Mouse (Mus musculus): ENCODE measurements around the gene Kpna7. TPM values are rescaled to one million over a fixed set of nuclear protein-coding genes. Genes with fewer than 3 reads are reported as not detected.
"Not testable (repeated sequence)": the region's sequence is repeated elsewhere in the genome, so short reads cannot be mapped to it uniquely, and the experiment has no call there.

The Kpna7 gene
- polyA plus RNA-seq, 1 experiment from 2014 or later, result not detected

DNA sequence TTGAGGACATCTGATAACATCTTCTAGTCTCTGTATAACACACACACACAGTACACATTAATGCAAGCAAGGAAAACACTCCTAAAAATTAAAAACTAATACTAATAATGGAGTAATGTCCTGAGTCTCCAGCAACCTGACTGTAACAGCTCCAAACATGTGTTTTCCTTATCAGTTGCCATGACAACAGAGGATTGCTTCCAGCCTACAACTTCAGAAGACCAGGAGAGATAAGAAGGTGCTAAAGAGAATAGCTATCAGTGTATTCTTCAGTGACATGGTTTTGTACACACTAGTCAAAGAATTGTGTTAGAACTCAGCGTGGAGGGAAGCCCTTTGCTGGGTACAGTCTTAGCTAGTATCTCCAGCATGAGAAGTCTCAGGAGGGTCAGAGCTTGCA, 63.1 kb downstream of the Kpna7 start:
- 91% methylated on average over 1 of the region's 1 CpGs for WGBS (ENCODE audit: missing documents)
- H3K4me3 ChIP-seq (ENCODE audit: inconsistent target); H3K36me3 ChIP-seq (ENCODE audit: inconsistent target); H3K27ac ChIP-seq; H3K79me2 ChIP-seq (ENCODE audit: inconsistent target): not testable (repeated sequence)

DNA sequence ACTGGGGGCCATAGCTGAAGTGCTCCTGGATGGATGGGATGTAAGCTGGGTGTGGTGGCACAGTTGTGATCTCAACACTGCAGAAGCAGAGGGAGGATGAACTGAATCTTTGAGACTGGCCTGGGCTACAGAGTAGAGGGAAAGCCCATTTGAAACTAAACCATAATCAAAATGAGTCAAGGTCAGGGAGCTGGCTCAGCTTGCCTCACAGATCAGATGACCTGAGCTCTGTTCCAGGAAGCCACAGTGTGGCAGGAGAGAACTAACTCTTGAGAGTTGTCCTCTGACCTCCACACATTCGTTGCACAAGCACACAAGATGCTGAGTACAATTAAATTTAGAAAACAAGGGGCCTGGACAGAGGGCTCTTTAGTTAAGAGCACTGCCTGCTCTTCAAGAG, 63.6 kb downstream of the Kpna7 start:
- H3K36me3 ChIP-seq (ENCODE audit: inconsistent target); H3K79me2 ChIP-seq (ENCODE audit: inconsistent target); H3K27ac ChIP-seq; H3K4me3 ChIP-seq (ENCODE audit: inconsistent target): not testable (repeated sequence)
- 13% methylated on average over 1 of the region's 1 CpGs for WGBS (ENCODE audit: missing documents)

DNA sequence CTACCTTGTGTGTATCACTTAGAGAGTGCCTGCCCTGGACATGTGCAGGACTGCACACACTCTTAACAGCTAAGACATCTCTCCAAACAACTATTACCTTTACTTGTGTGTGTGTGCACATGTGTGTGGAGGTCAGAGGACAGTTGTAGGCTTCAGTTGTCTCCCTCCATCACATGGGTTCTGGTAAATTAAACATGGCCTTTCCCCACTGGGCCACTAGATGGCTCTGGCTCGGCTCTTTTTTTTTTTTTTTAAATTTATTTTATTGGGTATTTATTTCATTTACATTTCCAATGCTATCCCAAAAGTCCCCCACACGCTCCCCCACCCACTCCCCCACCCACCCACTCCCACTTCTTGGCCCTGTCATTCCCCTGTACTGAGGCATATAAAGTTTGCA, 67.1 kb downstream of the Kpna7 start:
- H3K27ac ChIP-seq; H3K4me3 ChIP-seq (ENCODE audit: inconsistent target); H3K79me2 ChIP-seq (ENCODE audit: inconsistent target); H3K36me3 ChIP-seq (ENCODE audit: inconsistent target): not testable (repeated sequence)
- WGBS (ENCODE audit: missing documents), result no CpG with 5 or more reads among the region's 2 CpGs

- Histone ChIP-seq H3K79me2 (ENCODE audit: inconsistent target) (no peaks in the 10 kb centered on the region), H3K27ac (no peak overlapping the region), H3K4me3 (ENCODE audit: inconsistent target) (no peak overlapping the region), H3K36me3 (ENCODE audit: inconsistent target) (no peaks in the 10 kb centered on the region)
- WGBS (ENCODE audit: missing documents), result 88% methylated on average over 1 of the region's 1 CpGs
These were observed 69.6 kb downstream of the Kpna7 start for GRCm38 (mm10) chr5:145014278-145014677.

GRCm38 (mm10) chr5:145008878-145009659, 74.8 kb downstream of the Kpna7 start:
- Histone ChIP-seq H3K27ac (no peak overlapping the region), H3K4me3 (ENCODE audit: inconsistent target) (no peak overlapping the region), H3K36me3 (ENCODE audit: inconsistent target) (no peaks in the 10 kb centered on the region), H3K79me2 (ENCODE audit: inconsistent target) (no peaks in the 10 kb centered on the region)
- WGBS (ENCODE audit: missing documents), result 91% methylated on average over 13 of the region's 15 CpGs

DNA sequence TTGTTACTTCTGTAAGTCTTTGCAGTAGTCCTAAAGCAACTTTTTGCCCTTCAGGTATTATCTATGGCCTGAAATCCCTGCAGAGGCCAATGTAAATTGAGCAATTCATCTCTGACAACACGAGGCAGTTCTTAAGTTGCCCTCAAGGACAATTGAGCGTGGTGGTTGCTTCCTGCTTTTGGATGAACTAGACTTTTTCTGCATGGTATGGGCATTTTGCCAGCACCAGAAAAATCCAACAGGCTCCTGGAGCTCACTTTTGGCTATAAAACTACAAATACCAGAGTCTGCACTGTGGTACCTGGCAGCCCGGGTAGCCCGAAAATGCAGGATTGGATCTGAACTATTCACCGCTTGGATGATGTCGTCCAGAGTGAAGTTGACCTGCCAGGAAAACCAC, 78.2 kb downstream of the Kpna7 start:
- 66% methylated on average over 6 of the region's 6 CpGs for WGBS (ENCODE audit: missing documents)
- H3K4me3 ChIP-seq (ENCODE audit: inconsistent target), result no peak overlapping the region
- no peaks in the 10 kb centered on the region for H3K79me2 ChIP-seq (ENCODE audit: inconsistent target)
- no peaks in the 10 kb centered on the region for H3K36me3 ChIP-seq (ENCODE audit: inconsistent target)
- no peak overlapping the region for H3K27ac ChIP-seq

- Histone ChIP-seq H3K36me3 (ENCODE audit: inconsistent target) (no peaks in the 10 kb centered on the region), H3K4me3 (ENCODE audit: inconsistent target) (no peak overlapping the region), H3K27ac (no peak overlapping the region), H3K79me2 (ENCODE audit: inconsistent target) (no peaks in the 10 kb centered on the region)
- 89% methylated on average over 9 of the region's 9 CpGs for WGBS (ENCODE audit: missing documents)
These were observed 79.3 kb downstream of the Kpna7 start for GRCm38 (mm10) chr5:145004495-145004894.

DNA sequence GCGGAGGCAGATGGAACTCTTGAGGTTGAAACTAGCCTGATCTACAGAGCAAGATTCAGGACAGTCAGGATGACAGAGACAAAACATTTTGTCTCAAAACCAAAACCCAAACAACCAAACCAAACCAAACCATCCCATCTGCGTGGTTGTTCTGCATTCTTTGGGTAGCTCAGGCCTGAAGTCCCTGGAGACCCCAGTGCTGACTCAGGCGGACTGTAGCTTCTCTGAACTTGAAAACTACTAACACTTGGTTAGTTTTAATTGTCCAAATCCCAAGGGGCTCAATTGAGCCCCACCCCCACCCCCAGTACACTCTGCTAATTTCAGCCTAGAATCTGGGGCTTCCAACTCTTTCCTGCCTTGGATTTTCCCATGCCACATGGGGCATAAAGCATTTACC, 80.5 kb downstream of the Kpna7 start:
- Histone ChIP-seq H3K4me3 (ENCODE audit: inconsistent target) (no peak overlapping the region), H3K79me2 (ENCODE audit: inconsistent target) (no peaks in the 10 kb centered on the region), H3K36me3 (ENCODE audit: inconsistent target) (no peaks in the 10 kb centered on the region), H3K27ac (no peak overlapping the region)
- 92% methylated on average over 3 of the region's 3 CpGs for WGBS (ENCODE audit: missing documents)

DNA sequence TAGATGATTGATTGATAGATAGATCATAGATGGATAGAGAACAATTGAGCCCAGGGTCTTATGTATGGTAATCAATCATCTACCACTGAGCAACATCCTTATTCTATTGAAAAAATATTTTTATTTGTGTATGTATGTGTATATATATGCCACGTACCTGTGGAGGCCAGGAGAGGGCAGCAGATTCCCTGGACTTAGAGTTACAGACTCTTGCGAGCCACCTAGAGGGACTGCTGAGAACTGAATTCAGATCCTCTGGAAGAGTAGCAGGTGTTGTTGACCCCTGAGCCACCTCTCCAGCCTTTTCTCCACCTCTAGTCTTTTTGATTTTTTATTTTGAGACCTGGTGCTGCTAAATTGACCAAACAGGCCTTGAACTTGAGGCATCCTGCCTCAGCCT, 85.3 kb downstream of the Kpna7 start:
- Histone ChIP-seq H3K4me3 (ENCODE audit: inconsistent target) (no peak overlapping the region), H3K79me2 (ENCODE audit: inconsistent target) (no peaks in the 10 kb centered on the region), H3K27ac (no peak overlapping the region), H3K36me3 (ENCODE audit: inconsistent target) (no peaks in the 10 kb centered on the region)
- WGBS (ENCODE audit: missing documents), result 90% methylated on average over 2 of the region's 2 CpGs

DNA sequence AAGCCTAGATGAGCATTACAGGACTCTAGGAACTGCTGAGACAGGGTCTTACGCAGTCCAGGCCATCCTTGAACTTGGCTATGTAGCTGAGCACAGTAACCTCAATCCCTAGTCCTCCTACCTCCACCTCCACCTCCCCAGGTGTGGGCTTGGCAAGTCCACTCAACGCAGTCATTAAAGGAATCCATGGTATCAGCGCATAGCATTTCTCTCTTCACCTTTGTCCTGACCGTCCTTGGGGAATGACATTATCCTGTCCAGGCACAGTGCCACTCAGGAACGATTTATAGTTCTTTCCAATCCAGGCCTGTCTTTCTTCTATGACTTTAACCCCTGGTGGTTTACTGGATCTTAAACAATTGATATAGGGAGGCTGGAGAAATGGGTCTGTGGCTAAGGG, 93.3 kb downstream of the Kpna7 start:
- Histone ChIP-seq H3K4me3 (ENCODE audit: inconsistent target) (no peak overlapping the region), H3K36me3 (ENCODE audit: inconsistent target) (no peaks in the 10 kb centered on the region), H3K79me2 (ENCODE audit: inconsistent target) (no peaks in the 10 kb centered on the region), H3K27ac (no peak overlapping the region)
- WGBS (ENCODE audit: missing documents), result 91% methylated on average over 5 of the region's 5 CpGs

DNA sequence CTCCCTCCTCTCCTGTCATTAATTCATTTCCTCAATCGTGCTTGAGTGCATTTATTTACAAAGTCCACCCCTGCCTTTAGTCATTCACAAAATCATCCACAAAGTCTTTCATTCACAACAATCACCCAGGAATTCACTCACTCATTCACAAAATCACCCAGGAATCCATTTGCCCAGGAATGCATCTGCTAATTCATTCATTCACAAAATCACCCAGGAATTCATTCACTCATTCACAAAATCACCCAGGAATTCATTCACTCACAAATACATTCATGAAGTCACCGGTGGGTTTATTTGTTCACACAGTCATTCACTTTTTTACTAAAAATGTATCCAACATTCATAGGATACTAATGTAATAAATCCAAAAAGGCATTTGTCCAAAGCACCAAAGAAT, 93.8 kb downstream of the Kpna7 start:
- 92% methylated on average over 1 of the region's 2 CpGs for WGBS (ENCODE audit: missing documents)
- H3K27ac ChIP-seq, result no peak overlapping the region
- H3K4me3 ChIP-seq (ENCODE audit: inconsistent target), result no peak overlapping the region
- no peaks in the 10 kb centered on the region for H3K36me3 ChIP-seq (ENCODE audit: inconsistent target)
- H3K79me2 ChIP-seq (ENCODE audit: inconsistent target), result no peaks in the 10 kb centered on the region

GRCm38 (mm10) chr5:144989061-144989405, 94.8 kb downstream of the Kpna7 start:
- no peaks in the 10 kb centered on the region for H3K79me2 ChIP-seq (ENCODE audit: inconsistent target)
- H3K27ac ChIP-seq, result no peak overlapping the region
- no peak overlapping the region for H3K4me3 ChIP-seq (ENCODE audit: inconsistent target)
- H3K36me3 ChIP-seq (ENCODE audit: inconsistent target), result no peaks in the 10 kb centered on the region
- 90% methylated on average over 4 of the region's 4 CpGs for WGBS (ENCODE audit: missing documents)

GRCm38 (mm10) chr5:144988340-144989060, 95.3 kb downstream of the Kpna7 start:
- no peak overlapping the region for H3K27ac ChIP-seq
- no peaks in the 10 kb centered on the region for H3K79me2 ChIP-seq (ENCODE audit: inconsistent target)
- no peaks in the 10 kb centered on the region for H3K36me3 ChIP-seq (ENCODE audit: inconsistent target)
- no peak overlapping the region for H3K4me3 ChIP-seq (ENCODE audit: inconsistent target)
- 55% methylated on average over 6 of the region's 9 CpGs for WGBS (ENCODE audit: missing documents)

GRCm38 (mm10) chr5:144987561-144987960, 96.3 kb downstream of the Kpna7 start:
- H3K4me3 ChIP-seq (ENCODE audit: inconsistent target), result no peak overlapping the region
- H3K79me2 ChIP-seq (ENCODE audit: inconsistent target), result no peaks in the 10 kb centered on the region
- 90% methylated on average over 10 of the region's 13 CpGs for WGBS (ENCODE audit: missing documents)
- H3K36me3 ChIP-seq (ENCODE audit: inconsistent target), result no peaks in the 10 kb centered on the region
- H3K27ac ChIP-seq, result no peak overlapping the region

GRCm38 (mm10) chr5:144984839-144985238, 99.0 kb downstream of the Kpna7 start:
- H3K27ac ChIP-seq, result no peak overlapping the region
- no peak overlapping the region for H3K4me3 ChIP-seq (ENCODE audit: inconsistent target)
- no peaks in the 10 kb centered on the region for H3K36me3 ChIP-seq (ENCODE audit: inconsistent target)
- H3K79me2 ChIP-seq (ENCODE audit: inconsistent target), result no peaks in the 10 kb centered on the region
- 96% methylated on average over 5 of the region's 5 CpGs for WGBS (ENCODE audit: missing documents)
